Mouse (Mus musculus): ENCODE results near the gene Bcl2l15.

The Bcl2l15 gene

DNA sequence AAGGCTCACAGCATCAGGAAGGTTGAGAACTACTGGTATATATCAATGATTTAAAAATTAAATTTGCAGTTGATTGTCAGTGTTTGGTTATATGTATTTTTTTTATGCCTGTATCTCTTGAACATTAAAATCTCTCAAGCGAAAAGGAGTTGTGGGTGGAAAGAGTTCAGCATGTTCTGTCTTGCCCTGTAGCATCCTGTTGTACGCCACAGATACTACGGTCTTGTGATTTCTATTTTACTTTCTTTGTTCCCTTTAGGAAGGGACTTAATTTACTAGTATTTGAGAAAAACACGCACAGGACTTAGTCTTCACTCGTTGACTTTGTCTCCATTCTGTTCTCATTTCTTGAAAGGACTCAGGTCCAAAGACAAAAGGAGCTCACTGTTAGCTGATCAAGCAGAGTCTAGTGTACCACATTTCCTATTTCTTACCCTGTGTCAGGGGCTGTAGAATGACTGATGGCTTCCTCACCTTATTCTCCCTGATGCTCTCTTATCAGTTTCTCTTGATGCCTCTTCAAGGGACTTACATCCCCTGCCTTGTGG lies 35.1 kb downstream of the Bcl2l15 start:
- DNase-seq (ENCODE audit: low read depth, low spot score), result peak; percentile 68

DNA sequence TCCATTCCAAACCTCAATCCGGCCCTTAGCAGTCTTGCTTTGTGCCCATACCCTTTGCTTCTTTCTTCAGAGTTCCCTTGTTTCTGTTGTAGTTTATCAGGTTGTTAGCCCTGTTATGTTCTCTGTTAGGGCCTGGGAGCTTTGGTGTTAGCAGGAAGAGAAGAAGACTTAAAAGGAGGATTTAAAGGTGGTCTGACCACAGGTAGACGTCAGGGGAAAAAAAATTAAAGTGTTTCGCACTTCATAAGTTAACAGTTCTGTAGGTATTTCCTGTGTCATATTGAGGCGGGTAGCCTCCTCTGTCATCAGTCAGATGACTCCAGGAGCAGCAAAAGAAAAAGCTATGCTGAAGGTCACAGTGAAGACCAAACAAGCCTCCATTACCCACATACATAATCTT lies 35.6 kb downstream of the Bcl2l15 start:
- DNase-seq (ENCODE audit: low read depth, low spot score), result peak; percentile 91

DNA sequence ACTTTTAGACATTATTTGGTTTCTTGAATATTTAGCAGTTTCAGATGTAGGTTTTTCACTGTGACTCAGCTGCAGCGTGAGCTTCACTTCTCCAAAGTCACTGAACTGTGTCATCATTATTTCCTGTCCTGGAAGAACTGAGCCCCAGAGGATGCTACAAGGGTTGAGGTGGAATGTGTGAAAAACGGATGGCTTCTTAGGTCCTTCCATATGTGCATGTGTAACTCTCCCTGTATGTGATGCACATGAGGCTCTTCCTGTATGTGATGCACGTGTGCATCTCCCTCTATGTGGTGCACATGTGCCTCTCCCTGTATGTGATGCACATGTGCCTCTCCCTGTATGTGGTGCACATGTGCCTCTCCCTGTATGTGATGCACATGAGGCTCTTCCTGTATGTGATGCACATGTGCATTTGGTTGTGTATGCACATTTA lies 40.3 kb downstream of the Bcl2l15 start:
- DNase-seq (ENCODE audit: low read depth, low spot score), result peak; percentile 57

DNA sequence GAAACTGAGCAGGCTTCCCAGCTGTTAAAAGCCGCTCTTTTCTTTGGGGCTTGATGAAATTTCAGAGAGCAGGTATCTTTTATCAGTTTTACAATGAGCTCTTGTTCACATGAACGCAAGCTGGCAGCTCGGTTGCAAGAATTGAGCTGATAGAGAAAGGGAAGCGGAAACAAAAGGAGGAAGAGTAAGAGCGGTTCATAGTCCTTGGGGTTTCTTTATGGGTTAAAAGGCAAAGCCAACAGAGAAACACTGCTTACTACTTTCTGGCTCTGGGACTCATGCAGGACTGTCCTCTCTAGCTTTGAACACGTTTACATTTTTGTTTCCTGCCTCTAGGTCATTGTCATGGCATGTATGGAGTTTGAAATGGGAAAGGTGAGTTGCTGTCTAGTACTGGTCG lies 41.9 kb downstream of the Bcl2l15 start:
- no peak for DNase-seq (ENCODE audit: low read depth, low spot score)

DNA sequence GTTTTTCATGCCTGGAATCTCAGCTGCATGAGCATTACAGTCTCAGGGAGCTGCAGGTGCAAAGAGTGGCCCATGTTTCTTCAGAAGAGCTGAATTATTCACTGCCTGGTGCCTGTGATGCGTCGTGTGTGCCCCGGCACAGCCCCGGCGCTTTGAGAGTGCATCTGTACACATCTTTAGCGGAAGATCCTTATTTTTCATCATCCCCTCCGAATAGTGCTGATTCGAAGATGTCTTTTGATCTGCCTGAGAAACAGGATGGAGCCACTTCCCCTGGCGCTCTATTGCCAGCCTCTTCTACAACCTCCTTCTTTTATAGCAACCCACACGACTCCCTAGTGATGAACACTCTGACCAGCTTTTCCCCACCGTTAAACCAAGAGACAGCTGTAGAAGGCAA lies 53.5 kb downstream of the Bcl2l15 start:
- peak; percentile 66 for DNase-seq (ENCODE audit: low read depth, low spot score)

DNA sequence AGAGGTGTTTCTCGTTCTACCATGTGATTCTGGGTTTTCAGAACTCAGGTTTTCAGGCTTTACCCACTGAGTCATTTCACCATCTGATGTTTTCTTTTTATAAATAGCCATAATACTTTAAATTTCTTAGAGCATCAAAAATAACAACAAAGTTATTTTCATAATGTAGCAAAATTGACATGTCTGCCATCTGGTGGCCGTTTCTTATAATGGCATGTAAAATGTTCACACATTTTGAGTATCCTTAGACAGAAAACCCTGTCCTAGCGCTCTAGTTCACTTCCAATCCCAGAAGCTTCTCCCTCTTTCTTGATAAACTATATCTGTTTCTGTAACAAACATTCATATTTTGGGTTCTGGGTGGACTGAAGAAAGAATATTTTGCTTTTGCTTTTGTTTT lies 55.2 kb downstream of the Bcl2l15 start:
- peak; percentile 80 for DNase-seq (ENCODE audit: low read depth, low spot score)

DNA sequence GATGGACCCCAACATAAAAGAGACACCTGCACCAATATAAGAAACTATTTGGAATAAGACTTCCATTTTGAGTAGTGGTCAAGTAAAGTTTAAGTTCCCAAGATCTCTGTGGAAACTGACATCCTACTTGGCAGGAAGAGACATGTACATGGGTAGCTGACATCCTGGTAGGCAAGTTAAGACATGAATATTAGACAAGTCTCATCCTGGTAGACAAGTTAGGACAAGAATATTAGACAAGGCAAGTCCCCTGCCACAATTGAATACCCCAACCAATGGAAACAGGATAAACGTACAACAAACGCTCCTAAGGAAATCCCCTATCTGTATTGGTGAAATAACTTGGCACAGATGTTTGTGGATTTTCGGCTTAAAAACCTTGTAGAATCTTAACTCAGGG lies 61.0 kb downstream of the Bcl2l15 start:
- no peak for DNase-seq (ENCODE audit: low read depth, low spot score)

All from CD4-positive helper T cell, adult 2 months (primary cell).